Mouse (Mus musculus): ENCODE data around the gene Nrp2. TPM values are rescaled to one million over a fixed set of nuclear protein-coding genes. Genes with fewer than 3 reads are reported as not detected.

Nrp2 gene
- polyA plus RNA-seq, 1 experiment from 2014 or later = 30.8 TPM

DNA sequence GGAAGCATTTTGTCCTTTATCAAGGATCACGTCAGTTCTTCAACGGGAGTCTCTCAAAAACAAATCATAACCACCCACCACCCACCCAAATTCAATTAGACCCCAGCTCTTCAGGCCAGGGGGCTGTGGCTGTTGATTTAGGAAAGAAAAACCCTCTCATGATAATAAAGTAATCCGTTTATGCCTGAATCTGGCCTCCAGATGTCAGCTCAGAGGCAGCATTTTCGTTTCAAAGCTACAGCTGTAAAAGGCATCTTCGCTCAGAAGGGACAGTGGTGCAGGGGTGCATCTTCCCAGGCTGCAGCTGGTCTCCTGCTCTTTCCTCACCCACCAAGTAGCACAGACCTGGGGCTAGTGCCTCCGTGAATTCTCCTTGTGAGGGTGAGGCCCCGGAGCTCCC, 62.1 kb downstream of the Nrp2 start:
- Histone ChIP-seq H3K27me3 (no peaks in the 10 kb centered on the region), H3K4me1 (no peaks in the 10 kb centered on the region), H3K36me3 (0 out of 2 replicates have a peak, but pooled peaks cover 4% of the 10 kb centered on the region), H3K9ac (replicated peaks) (no peak overlapping the region), H3K27ac (replicated peaks) (no peak overlapping the region), H3K4me2 (replicated peaks) (no peak overlapping the region), H3K9me3 (no peaks in the 10 kb centered on the region), H3K4me3 (no peak overlapping the region)
- 80% methylated on average over 7 of the region's 7 CpGs for WGBS
- no peak for ATAC-seq (replicated peaks)

DNA sequence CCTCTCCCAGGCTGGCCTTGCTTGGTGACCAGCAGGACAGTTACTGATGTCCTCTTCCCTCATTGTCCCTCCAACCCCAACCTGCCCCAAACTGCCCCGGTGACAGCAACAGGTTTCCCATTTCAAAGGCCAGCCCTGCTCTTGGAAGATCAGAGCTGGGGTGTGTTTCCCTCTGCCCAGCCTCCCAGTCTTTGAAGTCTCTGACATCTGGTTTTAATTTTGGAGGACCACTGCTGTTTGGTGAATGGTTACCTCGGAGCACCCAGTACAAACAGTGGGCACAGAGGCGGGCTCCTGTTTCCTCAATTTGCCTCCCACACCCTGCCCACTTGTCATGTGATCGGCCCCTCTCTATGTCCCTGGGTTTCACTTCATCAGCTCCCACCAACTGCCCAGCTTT, 63.7 kb downstream of the Nrp2 start:
- H3K4me3 ChIP-seq = no peak overlapping the region
- H3K9me3 ChIP-seq = no peaks in the 10 kb centered on the region
- WGBS = 61% methylated on average over 4 of the region's 4 CpGs
- H3K27me3 ChIP-seq = no peaks in the 10 kb centered on the region
- no peak overlapping the region for H3K4me2 ChIP-seq (replicated peaks)
- no peak overlapping the region for H3K27ac ChIP-seq (replicated peaks)
- ATAC-seq (replicated peaks) = no peak
- no peaks in the 10 kb centered on the region for H3K4me1 ChIP-seq
- H3K9ac ChIP-seq (replicated peaks) = no peak overlapping the region
- H3K36me3 ChIP-seq = peaks cover 6% of the 10 kb centered on the region; the same call in 1 of the 2 replicates

GRCm38 (mm10) chr1:62767611-62768010, 64.5 kb downstream of the Nrp2 start:
- Histone ChIP-seq H3K27ac (replicated peaks) (no peak overlapping the region), H3K9ac (replicated peaks) (no peak overlapping the region), H3K4me2 (replicated peaks) (no peak overlapping the region), H3K27me3 (no peaks in the 10 kb centered on the region), H3K4me1 (no peaks in the 10 kb centered on the region), H3K36me3 (peaks cover 6% of the 10 kb centered on the region; the same call in 1 of the 2 replicates), H3K9me3 (no peaks in the 10 kb centered on the region), H3K4me3 (no peak overlapping the region)
- ATAC-seq (replicated peaks) = no peak
- WGBS = 69% methylated on average over 9 of the region's 9 CpGs

DNA sequence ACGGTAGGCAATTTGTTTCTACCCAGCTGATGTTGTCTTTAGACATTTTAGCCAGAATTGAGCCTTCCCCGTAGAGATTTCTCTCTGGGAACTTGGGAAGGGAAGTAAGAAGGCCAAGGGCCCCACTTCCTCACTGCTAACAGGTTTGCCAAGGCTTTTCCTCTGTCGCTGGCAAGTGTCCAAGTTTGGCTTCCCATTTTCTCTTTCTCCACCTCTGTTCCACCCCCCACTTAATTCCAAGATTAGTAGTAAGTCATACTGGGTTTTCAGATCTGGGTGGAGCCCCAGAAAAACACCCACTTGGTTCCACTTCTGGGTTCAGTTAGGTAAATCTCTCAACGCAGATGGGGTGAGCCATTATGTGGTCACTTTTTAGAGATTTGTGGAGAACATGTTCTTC, 67.5 kb downstream of the Nrp2 start:
- no peaks in the 10 kb centered on the region for H3K4me1 ChIP-seq
- H3K4me3 ChIP-seq = no peak overlapping the region
- H3K9me3 ChIP-seq = no peaks in the 10 kb centered on the region
- H3K4me2 ChIP-seq (replicated peaks) = no peak overlapping the region
- H3K27ac ChIP-seq (replicated peaks) = no peak overlapping the region
- H3K36me3 ChIP-seq = peaks cover 6% of the 10 kb centered on the region; the same call in 1 of the 2 replicates
- ATAC-seq (replicated peaks) = no peak
- H3K27me3 ChIP-seq = no peaks in the 10 kb centered on the region
- no peak overlapping the region for H3K9ac ChIP-seq (replicated peaks)
- 84% methylated on average over 4 of the region's 4 CpGs for WGBS

GRCm38 (mm10) chr1:62772391-62772790, 69.3 kb downstream of the Nrp2 start:
- 84% methylated on average over 4 of the region's 4 CpGs for WGBS
- Histone ChIP-seq H3K9me3 (no peaks in the 10 kb centered on the region), H3K4me1 (no peaks in the 10 kb centered on the region), H3K27ac (replicated peaks) (no peak overlapping the region), H3K4me2 (replicated peaks) (no peak overlapping the region), H3K27me3 (no peaks in the 10 kb centered on the region), H3K9ac (replicated peaks) (no peak overlapping the region), H3K4me3 (no peak overlapping the region), H3K36me3 (peaks cover 6% of the 10 kb centered on the region; the same call in 1 of the 2 replicates)
- ATAC-seq (replicated peaks) = no peak

DNA sequence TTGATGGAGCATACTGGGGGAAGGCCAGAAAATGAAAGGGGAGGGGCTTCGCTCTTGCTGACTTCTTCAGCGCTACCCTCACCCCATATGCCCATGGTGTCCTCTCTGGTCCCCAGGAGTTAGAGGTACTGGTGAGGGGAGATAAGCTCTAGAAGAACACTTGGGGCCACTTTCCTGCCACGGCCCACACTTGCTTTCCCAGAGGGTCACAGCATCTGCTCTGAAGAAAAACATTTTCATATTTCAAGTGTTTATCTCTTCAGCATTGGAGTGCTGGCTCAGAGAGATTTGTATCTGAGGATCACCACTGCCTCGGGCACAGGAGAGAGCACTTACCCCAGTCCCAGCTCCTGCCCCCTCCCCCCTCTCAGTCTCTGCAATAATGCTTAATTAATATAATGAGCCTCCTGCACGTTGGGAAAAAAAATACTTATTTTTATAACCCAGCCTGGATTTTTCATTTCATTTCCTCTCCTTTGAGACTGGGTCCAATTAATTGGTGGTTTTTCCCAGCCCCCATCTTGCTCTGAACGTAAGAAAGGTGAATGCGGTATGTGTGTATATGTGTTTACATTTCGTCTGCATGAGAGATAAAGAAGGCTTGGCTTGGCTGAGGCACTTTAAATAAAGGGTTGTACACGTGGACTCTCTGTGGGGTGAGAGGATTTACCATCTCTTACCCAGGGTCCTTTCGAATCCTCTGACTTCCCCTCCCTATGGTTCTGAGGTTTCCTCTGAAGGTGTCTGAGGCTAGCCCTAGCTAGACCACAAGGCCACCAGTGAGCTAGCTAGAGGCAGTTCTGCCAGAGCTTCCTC, 70.2 kb downstream of the Nrp2 start:
- H3K4me3 ChIP-seq = no peak overlapping the region
- no peak overlapping the region for H3K4me2 ChIP-seq (replicated peaks)
- WGBS = 59% methylated on average over 10 of the region's 10 CpGs
- no peak overlapping the region for H3K27ac ChIP-seq (replicated peaks)
- no peaks in the 10 kb centered on the region for H3K9me3 ChIP-seq
- H3K36me3 ChIP-seq = peaks cover 6% of the 10 kb centered on the region; the same call in 1 of the 2 replicates
- no peaks in the 10 kb centered on the region for H3K27me3 ChIP-seq
- no peak overlapping the region for H3K9ac ChIP-seq (replicated peaks)
- H3K4me1 ChIP-seq = no peaks in the 10 kb centered on the region
- no peak for ATAC-seq (replicated peaks)

- Histone ChIP-seq H3K4me2 (replicated peaks) (no peak overlapping the region), H3K4me1 (no peaks in the 10 kb centered on the region), H3K9ac (replicated peaks) (no peak overlapping the region), H3K4me3 (no peak overlapping the region), H3K36me3 (peaks cover 6% of the 10 kb centered on the region; the same call in 1 of the 2 replicates), H3K27ac (replicated peaks) (no peak overlapping the region), H3K27me3 (no peaks in the 10 kb centered on the region), H3K9me3 (no peaks in the 10 kb centered on the region)
- 58% methylated on average over 3 of the region's 3 CpGs for WGBS
- ATAC-seq (replicated peaks) = no peak
These were observed 70.8 kb downstream of the Nrp2 start for GRCm38 (mm10) chr1:62773921-62774191.

GRCm38 (mm10) chr1:62774288-62775218, 71.5 kb downstream of the Nrp2 start:
- no peak for ATAC-seq (replicated peaks)
- H3K4me1 ChIP-seq = no peaks in the 10 kb centered on the region
- 64% methylated on average over 11 of the region's 11 CpGs for WGBS

GRCm38 (mm10) chr1:62777320-62778235, 74.5 kb downstream of the Nrp2 start:
- H3K9me3 ChIP-seq = no peaks in the 10 kb centered on the region
- no peaks in the 10 kb centered on the region for H3K27me3 ChIP-seq
- ATAC-seq (replicated peaks) = no peak
- peaks cover 10% of the 10 kb centered on the region for H3K4me1 ChIP-seq
- no peaks in the 10 kb centered on the region for H3K36me3 ChIP-seq
- H3K9ac ChIP-seq (replicated peaks) = no peak overlapping the region
- WGBS = 73% methylated on average over 17 of the region's 17 CpGs
- no peak overlapping the region for H3K4me3 ChIP-seq
- no peak overlapping the region for H3K4me2 ChIP-seq (replicated peaks)
- H3K27ac ChIP-seq (replicated peaks) = 0 out of 2 replicates have a peak overlapping the region, but pooled peaks have one; percentile 1

More at GRCm38 (mm10) chr1:62774288-62775218, 71.5 kb downstream of the Nrp2 start:
- Histone ChIP-seq H3K27ac (replicated peaks) (no peak overlapping the region), H3K9me3 (no peaks in the 10 kb centered on the region), H3K27me3 (no peaks in the 10 kb centered on the region), H3K4me3 (no peak overlapping the region), H3K9ac (replicated peaks) (no peak overlapping the region), H3K36me3 (peaks cover 2% of the 10 kb centered on the region; the same call in 1 of the 2 replicates), H3K4me2 (replicated peaks) (no peak overlapping the region)

- Histone ChIP-seq H3K4me3 (no peak overlapping the region), H3K27me3 (no peaks in the 10 kb centered on the region), H3K27ac (replicated peaks) (no peak overlapping the region), H3K9me3 (no peaks in the 10 kb centered on the region), H3K36me3 (no peaks in the 10 kb centered on the region), H3K4me2 (replicated peaks) (no peak overlapping the region), H3K9ac (replicated peaks) (no peak overlapping the region), H3K4me1 (peaks cover 19% of the 10 kb centered on the region)
- WGBS = 84% methylated on average over 4 of the region's 4 CpGs
- no peak for ATAC-seq (replicated peaks)
These were observed 75.8 kb downstream of the Nrp2 start for GRCm38 (mm10) chr1:62778910-62779309.

- no peak overlapping the region for H3K4me3 ChIP-seq
- H3K9ac ChIP-seq (replicated peaks) = 0 out of 2 replicates have a peak overlapping the region, but pooled peaks have one; percentile 4
- H3K27ac ChIP-seq (replicated peaks) = peak overlapping the region; percentile 41; the same call in 1 of the 2 replicates
- no peaks in the 10 kb centered on the region for H3K9me3 ChIP-seq
- no peak overlapping the region for H3K4me2 ChIP-seq (replicated peaks)
- peaks cover 23% of the 10 kb centered on the region for H3K4me1 ChIP-seq
- no peak for ATAC-seq (replicated peaks)
- H3K27me3 ChIP-seq = no peaks in the 10 kb centered on the region
- H3K36me3 ChIP-seq = no peaks in the 10 kb centered on the region
- 30% methylated on average over 15 of the region's 15 CpGs for WGBS
These were observed 77.1 kb downstream of the Nrp2 start for GRCm38 (mm10) chr1:62780068-62780761.

Measured in forebrain, embryonic 15.5 days (tissue).